Mouse (Mus musculus): Measurements from ENCODE around the gene 6430628N08Rik.

- TF ChIP-seq EP300 (IDR thresholded peaks at IDR 0.05; ENCODE audit: low read depth), result no peak
- no peak for TF ChIP-seq CTCF (IDR thresholded peaks at IDR 0.05; ENCODE audit: low read depth)
Measured at GRCm38 (mm10) chr4:115851569-115851968, 38.9 kb upstream of the 6430628N08Rik start.

All from liver, postnatal 0 days (tissue).